Mouse (Mus musculus): ENCODE results near the gene Aass. TPM values are rescaled to one million over a fixed set of nuclear protein-coding genes. Genes with fewer than 3 reads are reported as not detected.

Aass gene
- polyA plus RNA-seq, 1 experiment: 1.9 TPM

GRCm38 (mm10) chr6:23078273-23078672, 54.5 kb downstream of the Aass start:
- 70% methylated on average over 2 of the region's 2 CpGs for WGBS

GRCm38 (mm10) chr6:23076060-23076459, 56.7 kb downstream of the Aass start:
- Histone ChIP-seq H3K4me1 (ENCODE audit: control insufficient read depth, insufficient read depth, low read length) (no peaks in the 10 kb centered on the region), H3K4me3 (replicated peaks; ENCODE audit: extremely low read depth, low read depth, low read length) (no peak overlapping the region)
- 68% methylated on average over 2 of the region's 2 CpGs for WGBS
- DNase-seq: no peak
- no peak for TF ChIP-seq POLR2A (IDR thresholded peaks at IDR 0.05; ENCODE audit: borderline replicate concordance, extremely low read depth, low read depth, low read length)
- TF ChIP-seq CTCF (IDR thresholded peaks at IDR 0.05; ENCODE audit: insufficient read depth, low read length): no peak

More at GRCm38 (mm10) chr6:23078273-23078672, 54.5 kb downstream of the Aass start:
- Histone ChIP-seq H3K4me3 (replicated peaks; ENCODE audit: extremely low read depth, low read depth, low read length) (no peak overlapping the region), H3K4me1 (ENCODE audit: control insufficient read depth, insufficient read depth, low read length) (no peaks in the 10 kb centered on the region)
- no peak for DNase-seq
- TF ChIP-seq CTCF (IDR thresholded peaks at IDR 0.05; ENCODE audit: insufficient read depth, low read length): no peak
- TF ChIP-seq POLR2A (IDR thresholded peaks at IDR 0.05; ENCODE audit: borderline replicate concordance, extremely low read depth, low read depth, low read length): no peak

- H3K4me1 ChIP-seq (ENCODE audit: control insufficient read depth, insufficient read depth, low read length): no peaks in the 10 kb centered on the region
- TF ChIP-seq POLR2A (IDR thresholded peaks at IDR 0.05; ENCODE audit: borderline replicate concordance, extremely low read depth, low read depth, low read length) (no peak), CTCF (IDR thresholded peaks at IDR 0.05; ENCODE audit: insufficient read depth, low read length) (no peak)
- whole genome bisulfite sequencing: 90% methylated on average over 5 of the region's 5 CpGs
Observed at GRCm38 (mm10) chr6:23055734-23056133, 77.1 kb downstream of the Aass start.

GRCm38 (mm10) chr6:23048836-23049235, 84.0 kb downstream of the Aass start:
- TF ChIP-seq CTCF (IDR thresholded peaks at IDR 0.05; ENCODE audit: insufficient read depth, low read length) (no peak), POLR2A (IDR thresholded peaks at IDR 0.05; ENCODE audit: borderline replicate concordance, extremely low read depth, low read depth, low read length) (no peak)
- DNase-seq: no peak
- H3K4me3 ChIP-seq (replicated peaks; ENCODE audit: extremely low read depth, low read depth, low read length): no peak overlapping the region
- 89% methylated on average over 4 of the region's 4 CpGs for WGBS
- H3K4me1 ChIP-seq (ENCODE audit: control insufficient read depth, insufficient read depth, low read length): no peaks in the 10 kb centered on the region

More at GRCm38 (mm10) chr6:23055734-23056133, 77.1 kb downstream of the Aass start:
- no peak overlapping the region for H3K4me3 ChIP-seq (replicated peaks; ENCODE audit: extremely low read depth, low read depth, low read length)
- no peak for DNase-seq

DNA sequence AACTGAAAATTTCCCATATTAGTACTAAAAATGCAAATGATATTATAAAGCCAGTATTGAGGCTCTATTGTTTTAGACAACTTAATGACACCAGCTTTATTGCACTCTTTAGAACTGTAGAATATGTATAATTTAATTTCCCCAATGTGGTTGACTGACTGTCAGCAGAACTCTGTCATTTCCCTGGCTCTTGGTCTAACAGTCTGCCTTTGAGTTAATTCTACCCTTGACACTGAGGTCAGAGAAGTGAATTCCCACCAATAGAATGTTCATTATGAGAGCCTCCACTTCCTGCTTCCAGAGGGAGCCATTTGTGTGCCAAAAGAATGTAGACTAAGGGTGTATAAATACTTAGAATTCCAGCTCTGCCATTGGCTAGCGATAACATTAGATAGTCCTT, 104.5 kb downstream of the Aass start:
- H3K4me3 ChIP-seq (replicated peaks; ENCODE audit: extremely low read depth, low read depth, low read length): no peak overlapping the region
- WGBS: 44% methylated on average over 1 of the region's 1 CpGs
- no peaks in the 10 kb centered on the region for H3K4me1 ChIP-seq (ENCODE audit: control insufficient read depth, insufficient read depth, low read length)
- TF ChIP-seq CTCF (IDR thresholded peaks at IDR 0.05; ENCODE audit: insufficient read depth, low read length) (no peak), POLR2A (IDR thresholded peaks at IDR 0.05; ENCODE audit: borderline replicate concordance, extremely low read depth, low read depth, low read length) (no peak)
- no peak for DNase-seq

Other genes starting within 250 kb of the Aass start
- gene Fezf1, start 115.4 kb upstream of the Aass start, polyA plus RNA-seq (2012; rRNA removed): 0.08 TPM in 2 replicates